Mouse (Mus musculus): ENCODE data around the gene Olfr1098.

Olfr1098 gene

DNA sequence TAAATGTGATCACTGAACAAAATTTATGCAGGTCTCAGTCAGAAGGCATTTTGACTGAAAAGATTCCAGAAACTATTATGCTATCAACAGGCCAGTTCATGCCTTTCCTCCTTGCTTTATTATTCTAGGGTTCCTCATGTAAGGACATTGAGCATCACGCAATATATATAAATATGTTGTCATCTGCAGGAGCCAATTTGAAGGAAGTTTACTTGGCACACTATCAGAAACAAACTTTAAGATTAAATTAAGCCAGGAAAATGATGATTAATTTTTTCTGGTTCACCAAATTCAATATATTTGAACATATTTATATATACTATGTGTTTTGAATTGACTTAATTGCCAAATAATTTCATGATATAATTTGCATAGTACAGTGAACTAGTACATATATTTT, at the start of gene Olfr1098:
TSS of gene Olfr1098 (minus strand) at position 101 of the 400 bp plus-strand sequence.
- no peak for DNase-seq (ENCODE audit: low spot score in 2 of 2)

DNA sequence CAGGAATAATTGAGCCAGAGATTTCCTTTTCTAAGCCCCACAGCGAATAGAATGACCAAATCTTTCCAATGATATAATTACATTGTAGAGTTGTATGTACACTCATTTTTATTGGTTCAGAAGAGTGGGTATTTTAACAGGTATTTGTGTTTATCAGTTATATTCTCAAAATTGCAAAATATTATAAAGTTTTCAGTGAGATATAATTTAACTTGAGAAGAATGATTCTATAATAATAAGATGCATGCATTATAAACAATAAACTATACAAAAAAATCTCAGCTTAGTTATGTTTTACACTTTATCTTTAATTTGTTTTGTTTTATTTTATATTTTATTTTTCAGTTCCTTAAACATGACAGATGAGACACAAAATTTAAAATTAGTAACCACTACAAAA, 36.2 kb upstream of the Olfr1098 start, which contains the start of gene Olfr1099:
TSS of gene Olfr1099 (minus strand) at position 101 of the 400 bp plus-strand sequence.
- no peak for DNase-seq (ENCODE audit: low spot score in 2 of 2)

DNA sequence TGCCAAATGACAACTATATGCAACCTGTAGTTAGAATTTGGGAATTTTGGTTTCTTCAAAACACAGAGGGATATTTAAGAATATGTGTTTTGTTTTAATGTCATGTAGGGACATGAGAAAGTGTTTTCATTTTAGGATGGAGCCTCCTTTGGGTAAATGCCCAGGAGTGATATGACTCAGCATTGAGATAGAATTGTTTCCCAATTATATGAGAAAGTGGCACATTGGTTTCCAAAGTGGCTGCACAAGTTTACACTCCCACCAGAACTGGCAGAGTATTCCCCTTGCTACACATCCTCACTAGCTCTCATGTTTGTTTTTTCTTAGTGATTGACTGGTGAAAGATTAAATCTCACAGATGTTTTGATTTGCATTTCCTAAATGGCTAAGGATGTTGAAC, 2.2 kb upstream of the Olfr1098 start:
- DNase-seq (ENCODE audit: low spot score in 2 of 2) = no peak

DNA sequence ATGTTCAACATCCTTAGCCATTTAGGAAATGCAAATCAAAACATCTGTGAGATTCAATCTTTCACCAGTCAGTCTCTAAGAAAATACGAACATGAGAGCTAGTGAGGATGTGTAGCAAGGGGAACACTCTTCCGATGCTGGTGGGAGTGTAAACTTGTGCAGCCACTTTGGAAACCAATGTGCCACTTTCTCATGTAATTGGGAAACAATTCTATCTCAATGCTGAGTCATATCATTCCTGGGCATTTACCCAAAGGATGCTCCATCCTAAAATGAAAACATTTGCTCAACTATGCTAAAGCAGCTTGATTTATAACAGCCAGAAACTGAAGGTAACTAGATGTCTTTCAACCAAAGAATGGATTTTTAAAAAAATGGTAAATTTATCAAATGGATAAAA, 18.7 kb downstream of the Olfr1098 start:
- no peak for DNase-seq (ENCODE audit: low spot score in 2 of 2)

DNA sequence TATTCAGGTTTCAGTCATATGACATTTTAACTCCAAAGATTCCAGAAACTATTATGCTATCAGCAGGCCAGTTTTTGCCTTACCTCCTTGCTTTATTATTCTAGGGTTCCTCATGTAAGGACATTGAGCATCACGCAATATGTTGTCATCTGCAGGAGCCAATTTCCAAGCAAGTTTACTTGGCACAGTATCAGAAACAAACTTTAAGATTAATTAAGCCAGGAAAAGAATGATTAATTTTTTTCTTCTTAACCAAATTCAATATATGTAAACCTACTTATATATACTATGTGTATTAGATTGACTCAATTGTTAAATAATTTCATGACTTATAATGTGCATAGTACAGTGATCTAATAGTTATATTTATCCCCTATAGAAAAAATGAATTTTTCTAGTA, 32.2 kb downstream of the Olfr1098 start, which contains the start of gene Olfr1097:
TSS of gene Olfr1097 (minus strand) at position 101 of the 400 bp plus-strand sequence.
- no peak for DNase-seq (ENCODE audit: low spot score in 2 of 2)

DNA sequence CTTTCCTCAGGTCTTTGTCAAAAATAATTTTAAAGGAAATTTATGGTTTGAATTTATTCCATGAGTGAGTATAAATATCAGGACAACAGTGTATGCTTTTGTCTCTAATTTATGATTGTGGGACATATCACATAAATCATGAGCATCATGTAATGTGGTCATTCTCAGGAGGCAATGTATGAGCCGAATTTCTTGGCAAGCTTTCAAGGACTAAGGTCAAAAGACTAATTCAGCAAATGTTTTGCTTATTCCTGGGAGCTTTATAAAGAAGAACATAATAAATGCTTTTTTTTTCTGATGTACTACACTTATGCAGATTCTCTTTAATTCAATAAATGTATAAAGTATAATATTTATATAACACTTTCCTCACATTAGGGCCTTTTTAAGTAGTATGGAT, 49.6 kb downstream of the Olfr1098 start, which contains the start of gene Gm13723:
TSS of gene Gm13723 (minus strand) at position 101 of the 400 bp plus-strand sequence.
- DNase-seq (ENCODE audit: low spot score in 2 of 2) = no peak

Data from urinary bladder, adult 18-20 months (tissue).